Mouse (Mus musculus) midbrain, embryonic 15.5 days (tissue): ENCODE results near the gene Asb10. TPM values are rescaled to one million over a fixed set of nuclear protein-coding genes. Genes with fewer than 3 reads are reported as not detected.

Source experiments
- ATAC-seq: fragments of 200-750 bp; cut with Nextera tagmentation; replicated peaks from 2 replicates; pipeline ENCODE4 v1.8.0; 2017; ENCODE audit warnings: moderate TSS enrichment
- H3K27ac ChIP-seq: fragments of 300-500 bp; sonication (generic); 2 replicates; pipeline ENCODE4 v1.5.1; 2015; ENCODE audit warnings: mild to moderate bottlenecking, inconsistent platforms
- H3K27me3 ChIP-seq: fragments of 300-500 bp; sonication (generic); replicated peaks from 2 replicates; pipeline ENCODE4 v1.6.1; 2015; ENCODE audit warnings: inconsistent platforms
- H3K36me3 ChIP-seq: fragments of 300-500 bp; sonication (generic); replicated peaks from 2 replicates; pipeline ENCODE4 v1.6.1; 2015; ENCODE audit warnings: inconsistent platforms
- H3K4me1 ChIP-seq: fragments of 300-500 bp; sonication (generic); 2 replicates; pipeline ENCODE4 v1.6.1; 2015; ENCODE audit warnings: inconsistent platforms
- H3K4me2 ChIP-seq: fragments of 300-500 bp; sonication (generic); 2 replicates; pipeline ENCODE4 v1.6.1; 2015; ENCODE audit warnings: inconsistent platforms, mild to moderate bottlenecking, moderate library complexity
- H3K4me3 ChIP-seq: fragments of 300-500 bp; sonication (generic); 2 replicates; pipeline ENCODE4 v1.5.1; 2015; ENCODE audit warnings: mild to moderate bottlenecking, inconsistent platforms
- H3K9ac ChIP-seq: fragments of 300-500 bp; sonication (generic); 2 replicates; pipeline ENCODE4 v1.6.1; 2015; ENCODE audit warnings: mild to moderate bottlenecking, inconsistent platforms
- H3K9me3 ChIP-seq: fragments of 300-500 bp; sonication (generic); 2 replicates; pipeline ENCODE4 v1.6.1; 2016; ENCODE audit warnings: inconsistent platforms
- WGBS: fragments of 180-500 bp; shearing (Covaris S2); methylation state at CpG from one replicate; pipeline ENCODE4 v1.1.7; 2015; ENCODE audit warnings: mixed read lengths; 5-methylcytosine and 5-hydroxymethylcytosine counted together
- polyA plus RNA-seq: library from polyadenylated mRNA; unstranded; fragments of >200 nt; fragmentation: Nextera tagmentation; extraction: Ambion mirVana; gene quantifications from 2 replicates; pipeline ENCODE4 v1.2.1, GENCODE M21; 2015

Asb10 gene
- 0.06 and 0.11 TPM in 2 replicates for polyA plus RNA-seq

- Histone ChIP-seq H3K27ac (no peak within 1 kb of the TSS), H3K9ac (no peak within 1 kb of the TSS), H3K9me3 (no peaks in the 10 kb centered on the region), H3K27me3 (no peaks in the 10 kb centered on the region), H3K36me3 (no peaks in the 10 kb centered on the region), H3K4me2 (no peak within 1 kb of the TSS), H3K4me3 (no peak within 1 kb of the TSS), H3K4me1 (no peaks in the 10 kb centered on the region)
- 50% methylated on average over 14 of the region's 14 CpGs for WGBS
- ATAC-seq, result no peak
Measured at GRCm38 (mm10) chr5:24540387-24541143, at the start of gene Asb10. Gene Asb10 (minus strand): TSS chr5:24540978.

DNA sequence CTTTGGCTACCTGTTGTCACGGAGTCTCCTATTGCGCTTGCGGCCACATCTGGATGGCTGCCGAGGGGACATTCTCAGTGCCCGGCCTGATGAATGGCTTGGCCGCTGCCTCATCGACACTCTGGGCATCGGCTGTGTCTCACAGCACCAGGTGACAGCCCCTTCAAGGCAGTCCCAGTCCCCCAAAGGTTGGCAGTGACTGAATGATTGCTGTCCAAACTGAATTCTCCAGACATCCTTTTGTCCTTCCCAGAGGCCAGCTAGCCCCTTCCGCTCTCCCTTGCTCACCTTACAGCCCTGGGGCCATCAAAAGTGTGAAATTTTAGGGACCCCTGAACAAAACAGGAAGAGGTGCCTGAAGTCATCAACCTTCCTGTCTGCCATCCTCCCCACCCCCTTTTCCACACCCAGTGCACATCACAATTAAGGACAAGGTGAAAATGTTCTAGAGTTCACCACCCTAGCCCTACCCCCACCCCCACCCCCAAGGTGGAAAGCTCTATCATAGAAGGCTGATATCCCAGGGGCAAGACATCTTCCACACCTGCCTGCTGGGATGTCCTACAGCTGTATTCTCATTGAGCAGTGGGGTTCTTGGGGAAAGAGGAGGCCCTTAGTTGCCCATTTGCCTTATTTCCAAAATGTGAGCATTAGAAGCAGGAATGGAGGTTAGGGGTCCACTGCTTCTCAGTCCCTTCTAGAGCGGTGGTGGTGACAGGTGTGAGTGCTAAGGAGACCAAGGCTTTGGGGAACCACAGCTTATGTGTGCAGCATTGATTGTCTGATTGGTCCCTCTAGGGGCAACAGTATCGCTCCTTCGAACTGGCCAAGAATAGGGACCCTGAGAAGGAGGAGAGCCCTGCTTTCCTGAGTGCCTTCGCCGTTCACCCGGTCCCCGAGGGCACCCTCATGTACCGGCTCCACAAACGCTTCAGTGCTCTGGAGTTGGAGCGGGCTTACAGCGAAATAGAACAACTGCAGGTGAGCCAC is 49.0 kb upstream of the Asb10 start:
- 89% methylated on average over 20 of the region's 20 CpGs for WGBS

GRCm38 (mm10) chr5:24587200-24587577 is 46.4 kb upstream of the Asb10 start:
- peak overlapping the region; percentile 75 for H3K4me3 ChIP-seq
- H3K9ac ChIP-seq, result peak overlapping the region; percentile 76
- peak; percentile 21 for ATAC-seq
- peaks cover 27% of the 10 kb centered on the region for H3K4me1 ChIP-seq
- H3K9me3 ChIP-seq, result no peaks in the 10 kb centered on the region
- peak overlapping the region; percentile 84 for H3K4me2 ChIP-seq
- H3K27me3 ChIP-seq, result no peaks in the 10 kb centered on the region
- H3K36me3 ChIP-seq, result peaks cover 5% of the 10 kb centered on the region
- peak overlapping the region; percentile 77 for H3K27ac ChIP-seq
- 21% methylated on average over 4 of the region's 4 CpGs for WGBS

More for the DNA sequence above, 49.0 kb upstream of the Asb10 start:
- no peak overlapping the region for H3K4me2 ChIP-seq
- H3K27ac ChIP-seq, result no peak overlapping the region
- peaks cover 28% of the 10 kb centered on the region for H3K36me3 ChIP-seq
- H3K4me3 ChIP-seq, result no peak overlapping the region
- H3K27me3 ChIP-seq, result no peaks in the 10 kb centered on the region
- H3K4me1 ChIP-seq, result peaks cover 30% of the 10 kb centered on the region
- no peaks in the 10 kb centered on the region for H3K9me3 ChIP-seq
- no peak overlapping the region for H3K9ac ChIP-seq
- ATAC-seq, result no peak

GRCm38 (mm10) chr5:24586547-24587199 is 45.9 kb upstream of the Asb10 start, which contains the start of gene Chpf2:
Gene Chpf2 (plus strand): TSS chr5:24586741.
- Histone ChIP-seq H3K27me3 (no peaks in the 10 kb centered on the region), H3K4me2 (peak within 1 kb of the TSS; percentile 84), H3K4me1 (peaks cover 27% of the 10 kb centered on the region), H3K9ac (peak within 1 kb of the TSS; percentile 76), H3K36me3 (0 out of 2 replicates have a peak, but pooled peaks cover 3% of the 10 kb centered on the region), H3K4me3 (peak within 1 kb of the TSS; percentile 75), H3K9me3 (no peaks in the 10 kb centered on the region), H3K27ac (peak within 1 kb of the TSS; percentile 77)
- under 1% methylated on average over 43 of the region's 43 CpGs for WGBS
- peak; percentile 94 for ATAC-seq

DNA sequence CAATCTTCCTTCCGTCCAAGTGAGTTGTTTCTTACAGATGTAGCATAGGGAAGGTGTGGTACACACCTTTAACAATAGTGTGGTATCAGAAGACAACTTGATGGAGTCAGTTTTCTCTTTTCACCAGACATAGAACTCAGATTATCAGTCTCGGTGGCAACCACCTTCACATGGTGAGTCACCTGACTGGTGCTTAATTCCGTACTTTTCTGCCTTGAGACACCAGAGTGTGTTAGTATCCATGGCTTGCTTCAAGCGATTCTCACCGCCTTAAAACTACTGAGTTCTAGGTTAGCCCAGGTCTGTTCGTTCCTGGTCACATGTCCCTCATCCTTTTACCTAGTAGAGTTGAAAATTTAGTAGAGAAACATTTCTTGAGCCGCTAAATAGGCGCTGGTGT is 45.3 kb upstream of the Asb10 start:
- Histone ChIP-seq H3K4me3 (peak overlapping the region; percentile 75), H3K9ac (peak overlapping the region; percentile 76), H3K27ac (peak overlapping the region; percentile 77), H3K4me2 (peak overlapping the region; percentile 84), H3K9me3 (no peaks in the 10 kb centered on the region), H3K36me3 (0 out of 2 replicates have a peak, but pooled peaks cover 3% of the 10 kb centered on the region), H3K27me3 (no peaks in the 10 kb centered on the region), H3K4me1 (peaks cover 27% of the 10 kb centered on the region)
- 9% methylated on average over 8 of the region's 8 CpGs for WGBS
- peak; percentile 37; the same call in 1 of the 2 replicates for ATAC-seq

DNA sequence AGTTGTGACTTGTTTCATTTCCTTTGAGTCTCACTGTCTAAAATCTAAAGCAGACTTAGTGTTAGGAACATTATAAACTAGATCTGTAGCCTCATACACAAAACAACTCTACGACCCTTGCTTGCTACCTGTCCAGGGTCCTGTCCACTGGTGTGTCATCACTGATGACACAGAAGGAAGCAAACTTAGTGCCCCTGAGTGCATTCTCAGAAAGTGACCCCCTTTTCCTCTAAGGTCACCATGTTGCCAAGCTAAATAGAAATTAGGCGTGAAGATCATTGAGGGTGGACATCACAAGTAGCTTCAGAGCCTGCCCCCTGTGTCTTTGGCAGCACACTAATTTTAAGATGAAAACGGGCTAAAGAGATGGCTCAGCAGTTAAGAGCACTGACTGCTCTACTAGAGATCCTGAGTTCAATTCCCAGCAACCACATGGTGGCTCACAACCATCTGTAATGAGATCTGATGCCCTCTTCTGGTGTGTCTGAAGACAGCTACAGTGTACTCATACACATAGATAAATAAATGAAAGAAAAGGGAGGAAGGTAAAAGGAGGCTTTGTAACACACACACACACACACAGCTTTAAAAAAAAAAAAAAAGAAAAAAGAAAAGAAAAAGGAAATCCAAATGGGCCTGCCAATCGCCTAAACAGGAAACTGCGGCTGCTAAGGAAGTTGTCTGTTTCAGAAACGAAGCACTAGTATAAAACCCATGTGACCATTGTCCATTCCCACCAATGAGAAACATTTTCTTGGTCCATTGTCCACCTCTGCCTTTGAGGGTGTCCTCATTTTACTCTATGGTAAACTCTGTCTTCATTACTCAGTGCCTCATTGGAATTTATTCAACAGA is 37.6 kb upstream of the Asb10 start:
- Histone ChIP-seq H3K27me3 (no peaks in the 10 kb centered on the region), H3K4me3 (peak overlapping the region; percentile 88), H3K36me3 (peaks cover 4% of the 10 kb centered on the region; the same call in 1 of the 2 replicates), H3K4me1 (peaks cover 16% of the 10 kb centered on the region), H3K27ac (peak overlapping the region; percentile 76; the same call in 1 of the 2 replicates), H3K4me2 (peak overlapping the region; percentile 95), H3K9ac (no peak overlapping the region; the same call in 1 of the 2 replicates), H3K9me3 (no peaks in the 10 kb centered on the region)
- 69% methylated on average over 6 of the region's 6 CpGs for WGBS
- no peak for ATAC-seq

GRCm38 (mm10) chr5:24577183-24577929 is 36.6 kb upstream of the Asb10 start, which contains the start of gene Abcf2:
Gene Abcf2 (minus strand): TSS chr5:24577467.
- ATAC-seq, result peak; percentile 97
- Histone ChIP-seq H3K4me1 (peaks cover 16% of the 10 kb centered on the region), H3K9ac (peak within 1 kb of the TSS; percentile 60), H3K9me3 (no peaks in the 10 kb centered on the region), H3K4me3 (peak within 1 kb of the TSS; percentile 88), H3K36me3 (peaks cover 13% of the 10 kb centered on the region; the same call in 1 of the 2 replicates), H3K4me2 (peak within 1 kb of the TSS; percentile 95), H3K27ac (peak within 1 kb of the TSS; percentile 76), H3K27me3 (no peaks in the 10 kb centered on the region)
- WGBS, result under 1% methylated on average over 48 of the region's 48 CpGs

DNA sequence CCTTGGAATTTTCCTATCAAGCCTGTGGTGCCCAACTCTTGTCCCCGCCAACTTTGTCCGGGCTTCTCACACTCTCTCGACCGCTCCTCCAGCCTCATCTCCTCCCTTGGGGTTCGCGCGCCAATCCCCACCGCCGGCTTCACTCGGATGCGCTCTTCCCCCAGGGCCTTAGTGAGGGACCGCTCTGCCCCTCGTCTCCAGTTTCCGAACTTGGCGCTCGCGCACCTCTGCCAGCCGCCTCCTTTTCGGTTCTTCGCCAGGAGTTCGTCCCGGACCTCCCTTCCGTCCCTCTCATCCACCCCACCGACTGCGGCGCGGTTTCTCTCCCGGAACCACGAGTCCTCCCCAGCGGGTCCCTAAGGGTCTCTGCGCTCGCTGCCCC is 36.0 kb upstream of the Asb10 start:
- no peaks in the 10 kb centered on the region for H3K27me3 ChIP-seq
- peak overlapping the region; percentile 95 for H3K4me2 ChIP-seq
- peak overlapping the region; percentile 88 for H3K4me3 ChIP-seq
- peaks cover 16% of the 10 kb centered on the region for H3K4me1 ChIP-seq
- no peaks in the 10 kb centered on the region for H3K9me3 ChIP-seq
- H3K27ac ChIP-seq, result peak overlapping the region; percentile 76
- peak overlapping the region; percentile 60 for H3K9ac ChIP-seq
- ATAC-seq, result peak; percentile 34; the same call in 1 of the 2 replicates
- under 1% methylated on average over 32 of the region's 32 CpGs for WGBS
- peaks cover 19% of the 10 kb centered on the region for H3K36me3 ChIP-seq

GRCm38 (mm10) chr5:24575948-24576347 is 35.2 kb upstream of the Asb10 start:
- peak overlapping the region; percentile 88; the same call in 1 of the 2 replicates for H3K4me3 ChIP-seq

GRCm38 (mm10) chr5:24556709-24557108 is 15.9 kb upstream of the Asb10 start, which contains the start of gene 4931409K22Rik:
Gene 4931409K22Rik (minus strand): TSS chr5:24556809.
- no peak within 1 kb of the TSS for H3K27ac ChIP-seq
- 74% methylated on average over 2 of the region's 2 CpGs for WGBS
- H3K36me3 ChIP-seq, result no peaks in the 10 kb centered on the region
- H3K9me3 ChIP-seq, result no peaks in the 10 kb centered on the region
- H3K4me2 ChIP-seq, result no peak within 1 kb of the TSS
- H3K9ac ChIP-seq, result no peak within 1 kb of the TSS
- H3K27me3 ChIP-seq, result 0 out of 2 replicates have a peak, but pooled peaks cover 3% of the 10 kb centered on the region
- H3K4me1 ChIP-seq, result no peaks in the 10 kb centered on the region
- H3K4me3 ChIP-seq, result no peak within 1 kb of the TSS
- ATAC-seq, result no peak

More at GRCm38 (mm10) chr5:24575948-24576347, 35.2 kb upstream of the Asb10 start:
- no peak for ATAC-seq
- peaks cover 27% of the 10 kb centered on the region for H3K36me3 ChIP-seq
- H3K4me2 ChIP-seq, result peak overlapping the region; percentile 95
- H3K27ac ChIP-seq, result no peak overlapping the region
- no peaks in the 10 kb centered on the region for H3K9me3 ChIP-seq
- H3K4me1 ChIP-seq, result peaks cover 16% of the 10 kb centered on the region
- no peaks in the 10 kb centered on the region for H3K27me3 ChIP-seq
- 0 out of 2 replicates have a peak overlapping the region, but pooled peaks have one; percentile 60 for H3K9ac ChIP-seq
- WGBS, result 83% methylated on average over 1 of the region's 1 CpGs
